ENCODE assay signal across 1 mouse cellular context in genomic region chr16:45742615-45743476, GRCm38 (mm10).
TF ChIP-seq lines count a peak whose summit lies in the region.

Abhd10 (minus strand) TSS chr16:45742955.

TF ChIP-seq in MEL, 35 proteins besides CTCF, POLR2A, EP300 and RAD21 (continued from another document):
- TF ChIP-seq HCFC1 (IDR thresholded peaks at IDR 0.05; ENCODE audit: low read depth, low read length) (peak; percentile 79), KAT2A (conservative IDR thresholded peaks at IDR 0.05; ENCODE audit: low read depth, low read length) (no peak; the same call in 1 of the 2 replicates), POLR2AphosphoS2 (IDR thresholded peaks at IDR 0.05; ENCODE audit: low read length) (peak; percentile 52; the same call in 1 of the 2 replicates), ZMIZ1 (IDR thresholded peaks at IDR 0.05; ENCODE audit: low read depth, low read length) (no peak)
